Mouse (Mus musculus): ENCODE results near the gene Rnf39.
A peak's percentile ranks its signal among the peaks of the same experiment; 100 is the strongest.

The Rnf39 gene

DNA sequence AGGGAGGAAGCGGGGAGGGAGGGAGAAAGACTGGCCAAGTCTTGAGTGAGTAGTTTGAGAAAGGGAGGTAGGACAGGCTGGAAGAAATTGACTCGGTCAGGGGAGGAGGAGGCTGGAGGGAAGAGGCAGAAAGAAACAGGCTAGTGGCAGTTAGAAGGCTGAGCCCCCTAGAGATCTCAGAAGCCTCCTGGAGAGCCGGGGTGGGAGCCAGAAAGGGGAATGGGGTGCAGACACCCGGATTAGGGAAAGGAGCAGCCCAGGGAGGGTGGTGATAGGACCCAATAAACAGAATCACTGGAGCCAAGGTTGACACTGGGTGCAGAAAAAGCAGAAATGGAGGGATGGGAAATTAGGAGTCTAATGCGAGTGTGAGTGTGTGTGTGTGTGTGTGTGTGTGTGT lies 973 bp downstream of the Rnf39 start:
- DNase-seq: peak; percentile 52

DNA sequence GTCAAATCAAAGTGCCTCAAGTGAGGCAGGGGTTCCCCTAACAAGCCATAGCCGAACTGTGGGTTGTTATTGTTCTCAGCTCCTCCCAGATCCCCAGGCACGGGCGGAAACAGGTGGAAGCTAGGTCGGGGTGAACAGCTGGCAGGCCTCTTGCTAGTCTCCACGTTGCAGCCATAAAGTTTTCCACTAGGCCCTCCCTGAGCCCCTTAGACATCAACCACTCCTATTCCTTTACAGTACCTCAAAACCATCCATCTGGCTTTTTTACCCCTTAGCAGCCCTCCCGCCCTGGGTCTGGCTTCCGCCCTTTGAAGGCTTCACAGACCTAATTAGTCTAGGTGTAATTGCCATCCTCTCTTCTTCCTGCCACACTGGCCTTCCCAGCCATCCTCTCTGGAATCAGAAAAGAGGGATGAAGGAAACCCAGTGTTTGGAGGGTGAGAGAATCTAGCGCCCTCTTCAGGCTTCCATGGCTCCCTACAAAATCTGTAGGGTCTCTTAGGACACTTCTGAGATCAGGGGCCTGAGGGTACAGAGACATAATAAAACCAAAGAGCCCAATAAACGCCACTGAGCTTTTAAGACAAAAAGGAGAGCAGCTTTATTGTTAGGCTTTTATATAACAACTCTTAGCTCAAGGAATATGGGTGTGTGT lies 1.5 kb downstream of the Rnf39 start:
- peak; percentile 58 for DNase-seq

DNA sequence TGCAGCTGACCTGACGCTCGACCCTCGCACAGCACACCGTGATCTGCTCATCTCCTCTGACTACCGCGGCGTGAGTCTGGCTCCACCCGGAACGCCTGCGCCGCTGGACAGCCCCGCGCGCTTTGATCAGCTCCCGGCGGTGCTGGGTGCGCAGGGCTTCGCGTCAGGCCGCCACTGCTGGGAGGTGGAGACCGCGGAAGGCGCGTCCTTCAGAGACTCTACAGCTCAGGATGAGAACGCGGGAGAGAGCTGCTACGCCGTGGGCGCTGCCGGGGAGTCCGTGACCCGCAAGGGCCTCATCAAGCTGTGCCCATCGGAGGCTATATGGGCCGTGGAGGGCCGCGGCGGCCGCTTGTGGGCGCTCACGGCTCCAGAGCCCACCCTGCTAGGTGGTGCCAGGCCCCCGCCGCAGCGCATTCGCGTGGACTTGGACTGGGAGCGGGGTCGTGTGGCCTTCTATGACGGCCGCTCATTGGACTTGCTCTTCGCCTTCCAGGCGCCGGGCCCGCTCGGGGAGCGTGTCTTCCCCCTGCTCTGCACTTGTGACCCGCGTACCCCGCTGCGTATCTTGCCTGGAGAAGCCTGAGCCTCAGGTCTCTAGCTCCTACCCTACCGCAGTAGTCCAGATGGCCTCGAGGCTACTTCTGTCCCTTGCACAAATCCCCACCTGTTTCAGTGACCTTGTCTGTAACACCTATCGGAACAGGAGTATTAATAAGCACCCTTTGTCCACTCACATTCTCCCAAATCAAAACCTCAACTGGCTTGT lies 4.5 kb downstream of the Rnf39 start:
- DNase-seq: peak; percentile 67

DNA sequence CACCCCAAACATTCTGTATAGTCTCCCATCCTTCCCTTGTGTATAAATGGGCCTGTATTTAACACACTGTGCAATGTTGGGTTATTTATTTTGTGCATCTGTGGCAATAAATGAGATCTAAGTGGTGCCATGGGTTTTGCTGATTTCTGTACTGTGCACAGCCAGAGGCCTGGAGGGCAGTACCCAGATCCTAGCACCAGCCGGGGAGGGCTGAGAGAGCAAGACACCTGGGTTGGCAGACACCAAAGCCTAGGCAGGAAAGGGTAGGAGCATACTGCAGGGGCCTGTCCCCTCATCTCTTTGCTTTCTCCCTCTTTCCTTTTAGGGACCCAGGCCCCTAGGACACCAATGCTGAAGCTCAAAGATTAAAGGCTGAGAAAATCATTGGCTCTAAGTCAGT lies 5.6 kb downstream of the Rnf39 start:
- peak; percentile 33 for DNase-seq

DNA sequence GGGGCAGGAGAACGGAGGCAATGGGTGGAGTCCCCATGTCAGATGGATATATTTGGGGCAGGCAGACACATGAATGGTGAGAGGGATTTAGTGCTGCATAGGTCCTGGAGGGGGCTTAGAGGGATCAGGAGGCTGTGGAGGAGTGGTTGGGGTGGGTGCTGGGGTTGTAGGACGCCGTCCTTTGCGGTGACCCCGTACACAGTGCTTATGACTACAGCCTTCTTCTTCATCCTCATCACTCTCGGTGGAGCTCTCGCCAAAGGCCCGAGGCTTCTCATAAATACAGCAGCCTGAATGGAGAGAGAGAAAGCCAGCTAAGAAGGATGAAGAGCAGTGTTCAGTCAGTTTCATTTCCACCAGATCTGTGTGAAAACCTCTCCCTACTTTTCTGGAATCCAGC lies 6.5 kb downstream of the Rnf39 start:
- DNase-seq: peak; percentile 40

DNA sequence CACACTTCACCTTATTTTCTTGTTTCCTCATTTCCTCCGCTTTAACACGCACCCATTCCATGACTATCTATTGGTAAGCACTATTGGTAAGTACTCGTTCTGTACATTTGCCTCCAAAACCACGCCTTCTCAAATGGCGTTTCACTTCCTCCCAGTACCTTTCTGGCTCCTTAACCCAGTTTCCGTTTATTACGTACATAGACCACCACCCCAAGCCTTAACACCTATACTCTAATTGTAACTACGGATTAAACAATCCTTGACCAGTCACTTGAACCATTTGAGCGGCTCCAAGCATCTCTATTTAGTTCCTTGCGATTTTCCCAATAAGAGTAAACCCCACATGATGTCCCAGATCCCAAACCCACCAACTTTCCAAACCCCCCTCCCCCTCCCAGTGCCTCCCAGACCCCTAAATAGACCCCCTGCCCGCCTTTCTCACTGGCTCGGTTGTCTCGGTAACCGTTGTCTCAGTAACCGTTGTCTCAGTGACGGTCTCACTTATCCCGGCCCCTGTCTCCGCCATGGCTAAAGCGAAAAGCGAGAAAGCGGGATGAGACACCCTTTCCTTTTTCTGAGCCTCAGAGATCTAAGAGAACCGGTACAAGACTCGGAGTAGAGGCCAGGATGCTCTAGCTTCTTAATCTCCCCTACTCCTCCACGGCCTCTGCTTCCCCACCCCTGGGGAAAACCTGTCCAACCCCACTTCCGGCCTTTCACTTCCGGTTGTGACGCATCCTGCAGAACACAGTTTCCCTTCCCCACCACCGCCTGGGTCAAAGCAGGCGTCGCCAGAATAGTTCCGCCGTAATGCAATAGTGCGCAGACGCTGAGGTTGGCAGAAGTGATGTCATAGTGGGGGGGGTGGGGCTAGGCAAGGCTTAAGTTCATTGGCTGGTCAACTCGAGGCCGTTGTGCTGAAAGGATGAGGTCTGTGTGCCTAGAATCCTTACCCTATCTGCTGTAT lies 8.5 kb downstream of the Rnf39 start, which contains the start of gene Ppp1r11:
Gene Ppp1r11 (minus strand): TSS at position 761 of the 967 bp plus-strand sequence.
- DNase-seq: peak; percentile 98

DNA sequence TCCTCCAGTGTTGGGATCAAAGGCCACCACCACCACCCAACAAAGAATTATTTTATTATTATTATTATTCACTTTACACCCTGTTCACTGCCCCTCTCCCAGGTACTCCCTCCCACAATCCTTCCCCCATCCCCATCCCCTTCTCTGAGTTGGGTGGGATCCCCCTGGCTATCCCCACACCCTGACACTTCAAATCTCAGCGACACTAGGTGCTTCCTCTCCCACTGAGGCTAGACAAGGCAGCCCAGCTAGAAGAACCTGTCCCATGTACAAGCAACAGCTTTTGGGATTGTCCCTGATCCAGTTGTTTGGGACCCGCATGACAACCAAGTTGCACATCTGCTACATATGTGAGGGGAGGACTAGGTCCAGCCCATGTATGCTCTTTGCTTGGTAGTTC lies 9.9 kb downstream of the Rnf39 start:
- peak; percentile 59 for DNase-seq

DNA sequence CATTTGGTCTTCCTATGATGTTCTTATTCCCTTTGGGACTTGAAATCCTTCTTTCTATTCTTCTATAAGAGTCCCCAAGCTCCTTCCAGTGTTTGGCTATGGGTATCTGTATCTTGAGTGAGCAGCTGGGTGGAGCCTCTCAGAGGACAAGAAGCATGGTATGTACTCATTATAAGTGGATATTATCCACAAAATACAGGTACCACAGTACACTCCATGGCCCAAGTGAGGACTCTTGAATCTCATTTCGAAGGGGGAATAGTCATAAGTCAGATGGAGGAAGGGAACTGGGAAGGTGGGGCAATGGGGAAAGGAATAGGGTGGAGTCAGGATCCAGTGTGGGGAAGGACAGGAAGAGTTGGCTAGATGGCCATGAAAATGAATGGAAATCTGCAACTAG lies 10.3 kb downstream of the Rnf39 start:
- no peak for DNase-seq

DNA sequence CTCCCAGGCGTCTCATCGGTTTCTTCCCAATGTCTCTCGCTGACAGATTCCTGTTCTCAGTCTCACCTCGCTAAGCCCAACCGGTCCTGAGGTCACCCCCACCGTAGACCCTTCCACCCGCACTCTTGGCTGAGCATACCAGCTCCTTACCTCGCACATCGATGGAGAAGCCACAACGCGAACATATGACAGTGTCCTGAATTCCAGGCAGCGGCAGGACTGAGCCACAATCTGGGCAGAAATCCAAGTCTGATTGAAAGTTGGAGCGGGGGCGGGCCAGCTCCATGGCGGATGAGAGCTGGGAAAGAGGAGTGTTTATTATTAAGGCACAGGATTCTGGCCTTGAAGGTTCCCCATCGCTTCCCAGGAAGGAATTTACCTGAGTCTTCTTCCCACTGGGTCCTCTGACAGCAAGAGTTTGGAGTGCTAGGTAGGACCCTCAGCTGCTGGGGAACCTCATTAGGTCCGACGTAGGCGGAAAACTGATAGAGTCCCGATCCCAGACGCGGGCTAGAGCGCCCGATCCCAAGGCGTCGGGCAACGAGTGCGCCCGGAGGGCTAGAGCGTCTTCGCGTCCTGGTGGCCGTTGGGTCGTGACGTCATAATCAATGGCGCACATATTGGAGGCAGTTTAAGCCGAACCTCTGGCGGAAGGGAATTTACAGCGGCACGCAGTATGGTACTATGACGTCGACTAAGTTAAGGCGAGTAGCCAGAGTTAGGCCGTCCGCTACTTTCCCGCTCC lies 15.5 kb downstream of the Rnf39 start, which contains the start of the genes Znrd1 and Znrd1as:
Gene Znrd1 (minus strand): TSS at position 561 of the 745 bp plus-strand sequence.
Gene Znrd1as (plus strand): TSS at position 594 of the 745 bp plus-strand sequence.
- DNase-seq: peak; percentile 94

DNA sequence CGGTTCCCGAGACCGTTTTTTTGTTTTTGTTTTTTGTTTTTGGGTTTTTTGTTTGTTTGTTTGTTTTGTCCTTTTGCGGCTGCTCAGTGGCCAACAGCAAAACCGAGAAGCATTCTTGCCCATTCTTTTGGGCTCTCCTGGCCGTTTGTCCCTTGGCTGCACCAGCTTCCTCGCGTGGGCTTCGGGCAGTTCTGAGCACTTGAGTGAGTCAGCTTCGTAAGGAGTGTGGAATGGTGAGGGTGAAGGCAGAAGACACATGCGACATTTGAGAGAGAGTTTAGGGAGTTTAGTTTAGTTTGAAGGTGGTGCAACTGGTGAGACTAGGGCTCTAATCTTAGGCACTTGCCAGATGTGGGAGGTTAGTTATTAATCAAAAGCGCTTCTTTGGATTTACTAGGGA lies 16.2 kb downstream of the Rnf39 start:
- DNase-seq: no peak

DNA sequence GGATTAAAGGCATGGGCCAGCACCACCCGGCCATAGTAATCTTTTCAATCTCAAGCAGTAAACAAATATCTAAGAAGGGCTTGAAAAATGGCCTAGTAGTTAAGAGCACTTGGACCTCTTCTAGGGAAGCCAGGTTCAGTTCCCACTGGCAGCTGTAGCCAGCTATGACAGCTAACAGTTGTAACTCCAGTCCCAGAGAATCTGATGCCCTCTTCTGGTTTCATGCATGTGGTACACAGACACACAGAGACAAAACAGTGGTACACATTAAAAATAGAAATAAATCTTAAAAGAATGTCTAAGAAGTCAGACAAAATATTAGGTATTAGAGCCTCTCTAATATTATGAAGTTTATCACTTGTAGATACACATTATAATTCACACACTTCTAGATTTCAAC lies 18.4 kb downstream of the Rnf39 start:
- no peak for DNase-seq

DNA sequence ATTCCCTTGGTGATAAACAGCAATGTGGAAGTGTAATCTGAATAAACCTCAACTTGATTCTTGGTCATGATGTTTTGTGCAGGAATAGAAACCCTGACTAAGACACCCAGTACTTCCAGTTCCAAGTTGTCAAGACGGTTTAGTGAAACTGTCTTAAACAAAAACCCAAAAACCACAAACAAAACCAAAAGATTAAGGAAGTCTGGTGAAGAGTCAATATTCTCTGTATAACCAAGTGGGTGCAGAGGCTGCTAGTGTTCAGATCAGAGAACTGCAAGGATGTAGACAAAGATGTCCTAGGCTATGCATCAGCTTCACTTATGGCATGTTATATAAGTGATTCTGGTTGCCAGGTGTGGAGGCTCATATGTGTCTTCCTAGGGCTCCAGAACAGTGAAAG lies 24.2 kb downstream of the Rnf39 start:
- no peak for DNase-seq

DNA sequence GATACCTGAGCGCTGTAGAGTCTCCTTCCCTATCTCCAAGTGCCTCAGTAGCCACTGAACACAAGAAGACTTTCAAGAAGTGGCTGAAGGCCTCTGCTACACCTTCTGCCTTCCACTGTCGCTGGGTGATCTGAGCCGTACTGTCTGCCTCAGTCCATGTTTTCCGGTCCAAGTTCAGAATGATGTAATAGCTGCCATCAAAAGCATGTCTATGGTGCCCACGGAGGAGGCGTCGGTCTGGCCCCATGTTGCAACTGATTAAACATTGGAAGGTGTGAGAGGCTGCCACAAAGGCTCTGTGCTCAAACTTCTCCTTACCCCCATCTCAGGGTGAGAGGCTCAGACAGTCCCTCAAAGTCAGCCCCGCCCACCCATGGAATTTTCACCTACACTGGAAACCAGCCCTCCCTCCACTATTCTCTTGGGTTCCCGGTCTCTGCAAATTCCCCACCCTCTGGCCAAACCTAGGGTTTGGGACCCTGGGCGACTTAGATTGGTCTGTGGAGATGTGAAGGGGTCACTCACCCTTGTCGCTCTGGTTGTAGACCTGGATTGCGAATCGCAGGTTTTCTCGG lies 27.7 kb downstream of the Rnf39 start:
- DNase-seq: no peak

DNA sequence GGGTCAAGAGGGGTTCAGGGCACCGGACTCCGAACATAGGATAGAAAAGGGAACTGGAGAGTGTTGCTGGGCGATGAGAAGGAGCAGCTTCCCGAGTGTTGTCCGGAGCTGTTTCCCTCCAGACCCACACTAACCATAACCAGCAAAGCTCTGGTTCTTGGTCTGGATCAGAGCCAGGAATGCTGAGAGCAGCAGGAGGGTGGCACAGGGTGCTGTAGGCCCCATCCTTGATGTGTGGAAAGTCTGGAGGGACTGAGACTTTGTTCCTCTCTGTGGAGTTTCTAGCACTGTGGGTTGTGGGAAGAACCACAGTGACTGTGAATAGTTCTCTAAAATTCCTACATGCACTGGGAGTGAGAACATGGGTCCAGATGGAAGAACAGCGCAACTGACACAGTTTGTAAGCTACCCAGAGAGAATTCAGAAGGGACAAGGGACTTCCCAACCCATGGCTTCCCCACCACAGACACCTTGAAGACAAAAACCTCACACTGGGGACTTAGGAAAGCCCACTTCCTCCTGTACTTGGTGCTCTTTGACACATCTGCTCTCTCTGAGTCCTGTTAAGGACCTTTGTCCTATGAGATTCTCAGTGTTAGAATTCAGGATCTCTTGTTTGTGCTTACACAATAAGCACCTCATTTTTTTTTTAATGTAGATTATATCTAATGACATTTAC lies 28.6 kb downstream of the Rnf39 start:
- DNase-seq: no peak

DNA sequence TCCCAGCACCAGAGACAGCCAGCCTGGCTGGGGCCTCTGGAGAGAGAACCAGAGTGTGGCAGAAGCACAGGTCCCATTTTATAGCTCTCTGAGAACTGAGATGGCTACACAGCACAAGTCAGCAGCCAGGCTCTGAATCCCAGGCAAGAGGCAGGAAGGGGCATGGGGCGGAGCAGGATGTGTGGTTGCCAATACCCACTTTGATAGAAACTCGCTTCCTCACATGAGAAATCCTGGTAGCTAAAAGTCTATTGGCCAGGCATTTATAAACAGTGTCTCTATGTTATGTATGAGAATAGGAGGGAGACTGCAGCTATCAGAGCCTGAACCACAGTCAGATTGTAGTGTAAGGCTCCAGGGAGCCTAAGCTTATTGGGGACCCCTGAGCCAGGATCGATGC lies 30.1 kb downstream of the Rnf39 start:
- DNase-seq: no peak

DNA sequence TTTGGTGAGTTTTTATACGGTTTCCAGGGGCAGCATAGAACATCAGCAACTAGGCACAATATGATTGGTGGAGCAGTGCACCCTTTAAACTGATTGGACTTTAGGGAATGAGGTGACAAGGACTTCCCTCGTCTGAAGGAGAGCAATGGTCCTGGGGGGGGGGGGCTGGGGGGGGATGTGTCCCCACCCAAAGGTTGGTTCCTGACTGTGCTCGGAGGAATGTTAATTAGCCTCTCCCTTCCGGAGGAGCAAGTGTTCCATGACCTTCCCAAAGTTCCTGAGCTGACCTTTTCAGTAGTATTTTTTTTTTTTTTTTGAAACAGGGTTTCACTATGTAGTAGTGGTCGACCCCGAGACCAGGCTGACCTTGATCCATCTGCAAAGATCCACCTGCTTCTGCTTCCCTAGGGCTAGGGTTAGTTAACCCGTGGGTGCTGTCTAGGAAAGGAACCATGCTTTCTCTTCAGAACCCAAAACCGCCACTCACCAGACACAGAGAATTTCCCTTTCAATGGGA lies 30.6 kb downstream of the Rnf39 start:
- no peak for DNase-seq

DNA sequence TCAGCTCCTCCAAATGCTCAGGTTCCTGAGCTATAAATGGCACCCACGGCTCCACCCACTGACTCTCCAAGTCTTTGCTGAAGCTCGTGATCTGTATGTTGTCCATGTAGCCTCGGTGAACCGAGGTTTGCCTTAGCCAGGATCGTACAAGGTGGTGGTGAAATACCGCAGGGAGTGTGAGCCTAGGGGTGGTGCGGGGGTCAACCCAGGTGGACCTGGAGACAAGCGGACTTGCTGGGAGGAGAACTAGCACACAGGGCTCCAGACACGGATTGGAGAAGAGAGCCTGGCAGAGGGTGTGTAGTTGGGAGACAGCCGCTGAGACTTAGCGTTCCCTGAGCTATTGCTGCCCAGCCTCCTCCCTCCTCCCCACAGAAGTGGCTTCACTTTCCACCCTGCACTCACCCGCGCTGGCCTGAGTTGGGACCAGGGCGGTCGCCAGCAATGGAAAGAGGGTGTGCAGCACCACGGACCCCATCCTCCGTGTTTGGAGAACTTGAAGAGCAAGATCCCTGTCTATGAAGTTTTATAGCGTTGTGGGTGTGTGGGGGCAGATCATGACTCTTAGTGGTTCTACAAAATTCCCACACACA lies 38.6 kb downstream of the Rnf39 start, which contains the start of gene 2410137M14Rik:
Gene 2410137M14Rik (minus strand): TSS at position 17 of the 593 bp plus-strand sequence.
- DNase-seq: no peak

DNA sequence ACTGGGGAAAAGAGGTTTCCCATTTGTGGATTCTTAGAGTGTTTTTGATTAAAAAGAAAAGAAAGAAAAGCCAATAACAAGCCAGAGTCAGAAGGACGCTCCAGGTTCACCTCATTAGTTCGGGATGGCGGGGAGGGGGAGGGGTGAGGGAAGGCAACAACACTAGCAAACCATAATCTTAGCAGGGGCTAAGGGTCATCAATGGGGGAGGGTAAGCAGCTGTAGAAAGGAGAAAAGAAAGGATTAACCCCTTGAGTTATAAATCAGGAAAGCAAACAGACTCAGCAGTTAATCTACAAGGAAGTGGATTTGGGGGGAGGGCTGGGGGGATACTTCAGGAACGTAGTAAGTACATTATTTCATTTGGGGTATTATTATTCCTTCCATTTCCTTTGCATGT lies 39.1 kb downstream of the Rnf39 start:
- no peak for DNase-seq

DNA sequence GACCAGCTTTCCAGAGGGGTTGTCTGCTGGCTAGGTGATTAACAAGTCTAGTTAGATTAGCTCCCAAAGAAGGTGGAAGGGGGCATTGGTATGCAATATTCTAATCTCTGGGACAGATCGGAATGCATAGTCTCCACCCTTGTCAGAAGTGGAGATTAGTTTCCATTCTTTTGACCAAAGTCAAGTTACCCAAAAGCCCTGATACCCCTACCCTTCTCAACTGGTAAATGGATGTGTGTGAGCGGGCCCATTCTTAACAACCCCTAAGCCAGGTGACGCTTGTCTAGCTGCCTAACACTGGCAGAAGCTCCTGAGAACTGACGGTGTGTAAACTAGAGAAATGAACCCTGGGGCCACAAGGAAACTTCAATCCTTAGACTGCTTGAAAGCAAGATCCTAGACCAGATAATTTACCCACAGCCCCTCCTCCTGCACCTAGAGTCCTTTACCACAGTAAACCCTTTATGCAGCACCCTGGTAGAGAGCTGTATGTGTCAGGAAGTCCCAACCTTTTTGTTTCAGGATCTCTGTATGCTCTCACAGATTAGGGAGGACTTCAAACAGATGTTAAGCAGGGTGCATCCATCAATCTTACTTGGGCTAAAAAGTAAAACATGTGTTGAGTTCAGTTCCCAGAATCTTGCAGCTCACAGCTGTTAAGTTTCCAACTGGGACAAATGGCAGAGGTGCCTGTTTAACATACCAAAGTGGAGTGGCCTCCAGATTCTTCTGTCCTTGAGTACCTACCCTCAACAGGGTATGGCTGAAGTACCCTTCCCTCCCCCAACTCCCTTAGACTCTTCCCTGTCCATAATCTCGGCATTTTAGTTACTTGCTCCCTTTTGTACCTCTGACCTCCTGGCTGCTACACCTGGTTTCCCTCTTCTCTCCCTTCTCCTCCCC lies 39.8 kb downstream of the Rnf39 start:
- no peak for DNase-seq

DNA sequence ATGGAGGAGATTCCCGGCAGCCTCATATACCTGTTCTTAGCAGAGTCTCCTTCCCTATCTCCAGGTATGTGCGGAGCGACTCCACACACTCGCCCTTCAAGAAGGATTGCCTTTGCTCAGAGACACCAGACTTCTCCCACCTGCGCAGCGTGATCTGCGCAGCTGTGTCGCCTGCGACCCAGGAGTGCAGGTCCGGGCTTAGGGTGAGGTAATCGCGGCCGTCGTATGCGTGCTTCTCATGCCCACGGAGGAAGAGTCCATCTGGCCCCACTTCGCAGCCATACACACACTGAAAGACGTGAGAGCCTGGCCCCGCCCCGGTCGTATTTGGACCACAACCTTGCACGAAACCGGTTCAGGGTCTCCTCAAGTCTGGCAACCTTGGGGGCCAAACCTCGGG lies 45.8 kb downstream of the Rnf39 start:
- no peak for DNase-seq
